14 mouse cellular contexts compared by ENCODE assay signal in genomic region chr16:31683670-31684430, GRCm38 (mm10). TPM values are rescaled to one million over a fixed set of nuclear protein-coding genes. Genes with fewer than 3 reads are reported as not detected.
DNase-seq lines count a peak whose midpoint lies in the region; TF ChIP-seq lines count a peak whose summit lies in the region.
"Had no signal": no experiment of that assay in that cellular context is flagged by ENCODE, and none has a peak within 500 bp of the region (broad histone marks: within the 10 kb centered on the region; RNA-seq: fewer than 3 reads in every experiment).

No protein-coding gene starts in this region.

- no peak overlapping the region for H3K27ac ChIP-seq in cerebellum, adult 2 months (ENCODE audit: insufficient read depth, low read length)
- H3K27ac ChIP-seq: embryonic facial prominence, embryonic 10.5 days; hindbrain, embryonic 15.5 days; midbrain, embryonic 12.5 days had no signal

- intact Hi-C loops in left cerebral cortex, postnatal 4 days (cut with DNase I), result no loop called here

- 68% methylated on average over 9 of the region's 9 CpGs for WGBS in cerebellum, adult 2 months

- no peak overlapping the region for H3K4me3 ChIP-seq in cerebellum, adult 2 months (replicated peaks; ENCODE audit: insufficient read depth, low read depth, low read length)
- H3K4me3 ChIP-seq: embryonic facial prominence, embryonic 10.5 days; hindbrain, embryonic 15.5 days; midbrain, embryonic 12.5 days had no signal

- H3K4me1 ChIP-seq in cerebellum, adult 2 months (ENCODE audit: control insufficient read depth, insufficient read depth, low read length), result 0 out of 2 replicates have a peak, but pooled peaks cover 8% of the 10 kb centered on the region
- H3K4me1 ChIP-seq: embryonic facial prominence, embryonic 10.5 days; hindbrain, embryonic 15.5 days; midbrain, embryonic 12.5 days had no signal

- TF ChIP-seq POLR2A in cerebellum, adult 2 months (IDR thresholded peaks at IDR 0.05; ENCODE audit: borderline replicate concordance, insufficient read depth, low read length), result no peak

- no peak for TF ChIP-seq CTCF in cerebellum, adult 2 months (IDR thresholded peaks at IDR 0.05; ENCODE audit: borderline replicate concordance, insufficient read depth, low read depth, low read length)

- H3K27me3 ChIP-seq in cerebellum, adult 2 months (ENCODE audit: control insufficient read depth, insufficient read depth, low read length), result no peaks in the 10 kb centered on the region
- H3K27me3 ChIP-seq: hindbrain, embryonic 15.5 days; midbrain, embryonic 12.5 days had no signal

- peak; percentile 41 to 44 for DNase-seq in cerebellum, postnatal 10 days
- no peak for DNase-seq in cerebellum, adult 2 months
- peak; percentile 47 to 64 for DNase-seq in lung, adult 18-20 months
- no peak for DNase-seq in lung, postnatal 10 days
- DNase-seq in kidney, postnatal 10 days, result peak; percentile 63
- peak; percentile 45 for DNase-seq in thymus, postnatal 25 days
- no peak for DNase-seq in spleen, postnatal 4 days (ENCODE audit: low spot score in 2 of 2)
- no peak for DNase-seq in left cerebral cortex, postnatal 4 days
- DNase-seq: layer of hippocampus, postnatal 36 days; liver; right cerebral cortex, postnatal 25 days had no signal

RNA-seq across cellular contexts. Expression of gene Dlg1, which starts 20.6 kb away (rescaled TPM):
- polyA plus RNA-seq in cerebellum, adult 2 months (2012; rRNA removed), result 82.2 and 85.9 TPM in 2 replicates
- total RNA-seq in left cerebral cortex, postnatal 4 days (2021), result 10 to 100 TPM; 51.2 TPM

Comparison
In these comparisons a context has a peak if more than half of its experiments do, and no peak if none do; other contexts are left out.
1. DNase-seq: peak in cerebellum, postnatal 10 days (2 of 2), lung, adult 18-20 months (2 of 2), kidney, postnatal 10 days (single experiment) and thymus, postnatal 25 days (single experiment); none in cerebellum, adult 2 months (0 of 2), lung, postnatal 10 days (single experiment), spleen, postnatal 4 days (0 of 2) and left cerebral cortex, postnatal 4 days (single experiment).